Mouse (Mus musculus): ENCODE data around the gene Tmem265.

- TF ChIP-seq POLR2A (IDR thresholded peaks at IDR 0.05; ENCODE audit: low read depth, low read length) (peak; percentile 60; the same call in 1 of the 2 replicates), CTCF (IDR thresholded peaks at IDR 0.05; ENCODE audit: extremely low read depth, insufficient read length, insufficient replicate concordance, low read depth, low read length) (no peak)
Observed at GRCm38 (mm10) chr7:127572895-127573471, 11.8 kb downstream of the Tmem265 start, which contains the start of gene Phkg2.
